Mouse (Mus musculus): Measurements from ENCODE around the gene Gm10600.
"Not testable (repeated sequence)": the region's sequence is repeated elsewhere in the genome, so short reads cannot be mapped to it uniquely, and the experiment has no call there.

Gm10600 gene

GRCm38 (mm10) chr4:42240339-42240738 lies at the start of gene Gm10600:
Gene Gm10600 (plus strand): TSS chr4:42240639.
- not testable (repeated sequence) for DNase-seq (ENCODE audit: low spot score)

GRCm38 (mm10) chr4:42255467-42255866 lies 15.0 kb downstream of the Gm10600 start, which contains the start of gene Ccl21b:
Gene Ccl21b (plus strand): TSS chr4:42255767.
- DNase-seq (ENCODE audit: low spot score), result not testable (repeated sequence)
